Mouse (Mus musculus) bone marrow, adult 2 months (tissue): ENCODE measurements at regions not wholly inside any gene's neighbourhood (a gene's known extent, or its start where the extent isn't known, plus 50 kb on each side); places are given as distances from the start of the nearest gene placed in this dataset.

Experiments used
- CTCF ChIP-seq: fragments of 200-500 bp; IDR thresholded peaks from 2 replicates; pipeline ENCODE4 v1.5.1; 2011; ENCODE audit warnings: low read length, control low read depth; ENCODE audit not compliant: control insufficient read depth, insufficient read depth
- POLR2A ChIP-seq: fragments of 200-500 bp; IDR thresholded peaks from 2 replicates; pipeline ENCODE4 v1.6.1; 2011; ENCODE audit warnings: low read depth, mild to moderate bottlenecking, control low read depth, low read length, borderline replicate concordance; ENCODE audit not compliant: control insufficient read depth

DNA sequence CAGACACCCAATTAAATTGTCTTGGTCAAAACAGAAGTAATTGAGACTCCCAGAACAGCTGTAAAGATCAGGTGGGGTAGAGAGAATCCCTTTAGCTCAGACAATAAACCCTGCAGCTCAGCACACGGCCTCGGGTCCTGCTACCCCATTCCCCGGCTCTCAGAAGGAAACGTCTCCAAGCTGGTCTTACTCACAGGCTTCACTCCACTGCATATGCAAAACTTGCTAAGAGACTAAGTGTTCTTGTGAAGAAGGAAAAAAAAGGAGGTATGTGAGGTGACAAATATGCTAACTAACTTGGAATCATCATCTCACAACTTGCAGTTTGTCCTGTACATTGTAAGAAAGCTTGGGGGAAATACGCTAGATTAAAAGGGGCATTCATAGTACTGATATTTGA lies 79.6 kb upstream of the Ipo5 start:
- TF ChIP-seq CTCF = no peak
- TF ChIP-seq POLR2A = no peak
